Mouse (Mus musculus): ENCODE measurements around the gene Efcab3.
A peak's percentile ranks its signal among the peaks of the same experiment; 100 is the strongest.
"Not testable (repeated sequence)": the region's sequence is repeated elsewhere in the genome, so short reads cannot be mapped to it uniquely, and the experiment has no call there.

Gene Efcab3

GRCm38 (mm10) chr11:105137255-105137654 lies 73.9 kb downstream of the Efcab3 start:
- DNase-seq (ENCODE audit: low read depth, low spot score); H3K27me3 ChIP-seq (ENCODE audit: control insufficient read depth, insufficient read depth, low read length, poor library complexity, severe bottlenecking): not testable (repeated sequence)
- H3K36me3 ChIP-seq (ENCODE audit: control insufficient read depth, insufficient read depth, low read length, poor library complexity, severe bottlenecking) = peaks cover 16% of the 10 kb centered on the region

- not testable (repeated sequence) for H3K27me3 ChIP-seq (ENCODE audit: control insufficient read depth, insufficient read depth, low read length, poor library complexity, severe bottlenecking); DNase-seq (ENCODE audit: low read depth, low spot score)
- H3K36me3 ChIP-seq (ENCODE audit: control insufficient read depth, insufficient read depth, low read length, poor library complexity, severe bottlenecking) = peaks cover 11% of the 10 kb centered on the region
These were observed 77.1 kb downstream of the Efcab3 start for GRCm38 (mm10) chr11:105140512-105140911.

- Histone ChIP-seq H3K27me3 (ENCODE audit: control insufficient read depth, insufficient read depth, low read length, poor library complexity, severe bottlenecking) (no peaks in the 10 kb centered on the region), H3K36me3 (ENCODE audit: control insufficient read depth, insufficient read depth, low read length, poor library complexity, severe bottlenecking) (peaks cover 11% of the 10 kb centered on the region)
- no peak for DNase-seq (ENCODE audit: low read depth, low spot score)
These were observed 77.7 kb downstream of the Efcab3 start for GRCm38 (mm10) chr11:105141115-105141514.

GRCm38 (mm10) chr11:105143564-105143963 lies 80.2 kb downstream of the Efcab3 start:
- DNase-seq (ENCODE audit: low read depth, low spot score) = no peak
- Histone ChIP-seq H3K36me3 (ENCODE audit: control insufficient read depth, insufficient read depth, low read length, poor library complexity, severe bottlenecking) (peaks cover 9% of the 10 kb centered on the region), H3K27me3 (ENCODE audit: control insufficient read depth, insufficient read depth, low read length, poor library complexity, severe bottlenecking) (no peaks in the 10 kb centered on the region)

- Histone ChIP-seq H3K27me3 (ENCODE audit: control insufficient read depth, insufficient read depth, low read length, poor library complexity, severe bottlenecking) (no peaks in the 10 kb centered on the region), H3K36me3 (ENCODE audit: control insufficient read depth, insufficient read depth, low read length, poor library complexity, severe bottlenecking) (peaks cover 9% of the 10 kb centered on the region)
- no peak for DNase-seq (ENCODE audit: low read depth, low spot score)
These were observed 80.7 kb downstream of the Efcab3 start for GRCm38 (mm10) chr11:105144084-105144483.

- DNase-seq (ENCODE audit: low read depth, low spot score) = no peak
- peaks cover 7% of the 10 kb centered on the region for H3K36me3 ChIP-seq (ENCODE audit: control insufficient read depth, insufficient read depth, low read length, poor library complexity, severe bottlenecking)
- no peaks in the 10 kb centered on the region for H3K27me3 ChIP-seq (ENCODE audit: control insufficient read depth, insufficient read depth, low read length, poor library complexity, severe bottlenecking)
These were observed 81.3 kb downstream of the Efcab3 start for GRCm38 (mm10) chr11:105144508-105145210.

- Histone ChIP-seq H3K27me3 (ENCODE audit: control insufficient read depth, insufficient read depth, low read length, poor library complexity, severe bottlenecking) (no peaks in the 10 kb centered on the region), H3K36me3 (ENCODE audit: control insufficient read depth, insufficient read depth, low read length, poor library complexity, severe bottlenecking) (peaks cover 3% of the 10 kb centered on the region; the same call in 1 of the 2 replicates)
- DNase-seq (ENCODE audit: low read depth, low spot score) = no peak
These were observed 81.8 kb downstream of the Efcab3 start for GRCm38 (mm10) chr11:105145211-105145610.

GRCm38 (mm10) chr11:105146593-105146992 lies 83.2 kb downstream of the Efcab3 start, which contains the start of gene Gm10842:
Gene Gm10842 (plus strand): TSS chr11:105146893.
- H3K27me3 ChIP-seq (ENCODE audit: control insufficient read depth, insufficient read depth, low read length, poor library complexity, severe bottlenecking) = no peaks in the 10 kb centered on the region
- no peak for DNase-seq (ENCODE audit: low read depth, low spot score)
- no peaks in the 10 kb centered on the region for H3K36me3 ChIP-seq (ENCODE audit: control insufficient read depth, insufficient read depth, low read length, poor library complexity, severe bottlenecking)

- DNase-seq (ENCODE audit: low read depth, low spot score) = no peak
- Histone ChIP-seq H3K27me3 (ENCODE audit: control insufficient read depth, insufficient read depth, low read length, poor library complexity, severe bottlenecking) (no peaks in the 10 kb centered on the region), H3K36me3 (ENCODE audit: control insufficient read depth, insufficient read depth, low read length, poor library complexity, severe bottlenecking) (no peaks in the 10 kb centered on the region)
These were observed 86.0 kb downstream of the Efcab3 start for GRCm38 (mm10) chr11:105149353-105149752.

- peak; percentile 7 for DNase-seq (ENCODE audit: low read depth, low spot score)
- Histone ChIP-seq H3K27me3 (ENCODE audit: control insufficient read depth, insufficient read depth, low read length, poor library complexity, severe bottlenecking) (no peaks in the 10 kb centered on the region), H3K36me3 (ENCODE audit: control insufficient read depth, insufficient read depth, low read length, poor library complexity, severe bottlenecking) (no peaks in the 10 kb centered on the region)
These were observed 86.4 kb downstream of the Efcab3 start for GRCm38 (mm10) chr11:105149766-105150165.

GRCm38 (mm10) chr11:105150691-105151090 lies 87.3 kb downstream of the Efcab3 start:
- Histone ChIP-seq H3K36me3 (ENCODE audit: control insufficient read depth, insufficient read depth, low read length, poor library complexity, severe bottlenecking) (no peaks in the 10 kb centered on the region), H3K27me3 (ENCODE audit: control insufficient read depth, insufficient read depth, low read length, poor library complexity, severe bottlenecking) (no peaks in the 10 kb centered on the region)
- DNase-seq (ENCODE audit: low read depth, low spot score) = no peak

GRCm38 (mm10) chr11:105151226-105152016 lies 88.0 kb downstream of the Efcab3 start:
- Histone ChIP-seq H3K36me3 (ENCODE audit: control insufficient read depth, insufficient read depth, low read length, poor library complexity, severe bottlenecking) (no peaks in the 10 kb centered on the region), H3K27me3 (ENCODE audit: control insufficient read depth, insufficient read depth, low read length, poor library complexity, severe bottlenecking) (no peaks in the 10 kb centered on the region)
- peak; percentile 10 for DNase-seq (ENCODE audit: low read depth, low spot score)

- Histone ChIP-seq H3K36me3 (ENCODE audit: control insufficient read depth, insufficient read depth, low read length, poor library complexity, severe bottlenecking) (no peaks in the 10 kb centered on the region), H3K27me3 (ENCODE audit: control insufficient read depth, insufficient read depth, low read length, poor library complexity, severe bottlenecking) (no peaks in the 10 kb centered on the region)
- DNase-seq (ENCODE audit: low read depth, low spot score) = no peak
These were observed 88.6 kb downstream of the Efcab3 start for GRCm38 (mm10) chr11:105152017-105152300.

GRCm38 (mm10) chr11:105152357-105152899 lies 89.0 kb downstream of the Efcab3 start:
- no peak for DNase-seq (ENCODE audit: low read depth, low spot score)

More at GRCm38 (mm10) chr11:105152357-105152899, 89.0 kb downstream of the Efcab3 start:
- no peaks in the 10 kb centered on the region for H3K27me3 ChIP-seq (ENCODE audit: control insufficient read depth, insufficient read depth, low read length, poor library complexity, severe bottlenecking)
- no peaks in the 10 kb centered on the region for H3K36me3 ChIP-seq (ENCODE audit: control insufficient read depth, insufficient read depth, low read length, poor library complexity, severe bottlenecking)

All from splenic B cell, adult 2 months (primary cell).